In the genomic region with DNA sequence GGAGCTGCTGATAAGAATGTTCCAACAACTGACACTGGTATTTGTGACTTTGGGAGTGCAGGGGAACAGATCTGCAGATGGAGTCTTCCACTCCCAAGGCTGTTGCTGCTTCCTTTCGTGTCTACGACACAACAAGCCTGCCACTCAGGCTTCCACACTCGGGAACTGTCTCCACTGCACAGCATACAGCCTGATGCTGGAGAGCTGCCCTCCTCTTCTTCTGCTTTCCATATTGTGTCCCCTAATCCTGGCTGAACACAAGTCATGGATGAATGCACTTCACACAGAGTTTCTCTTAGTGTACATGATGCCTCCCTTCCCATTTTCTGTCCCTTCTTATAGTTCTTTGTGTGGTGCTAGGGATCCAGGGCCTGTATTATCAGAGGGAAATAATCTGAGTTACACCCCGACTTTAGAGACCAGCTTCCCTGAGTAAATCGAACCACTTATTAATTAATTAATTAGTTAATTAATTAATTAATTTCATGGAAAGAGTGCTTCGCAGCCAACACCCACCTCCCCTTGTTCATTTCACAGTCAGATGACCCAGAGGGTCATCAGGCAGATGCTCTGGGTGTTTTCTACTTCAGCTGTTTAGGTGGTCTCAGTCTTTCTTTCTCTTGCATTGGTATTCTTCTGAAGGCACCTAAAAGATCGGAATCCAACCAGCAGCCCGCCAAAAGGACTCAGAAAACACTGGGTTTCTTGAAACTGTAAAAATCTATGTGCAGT, we compare ENCODE assay signal across 15 mouse cellular contexts.
A peak's percentile ranks its signal among the peaks of the same experiment; 100 is the strongest.
DNase-seq lines count a peak whose midpoint lies in the region; ATAC-seq and TF ChIP-seq lines count a peak whose summit lies in the region.
"Had no signal": no experiment of that assay in that cellular context is flagged by ENCODE, and none has a peak within 500 bp of the region (broad histone marks: within the 10 kb centered on the region; RNA-seq: fewer than 3 reads in every experiment).

No protein-coding gene starts in this region.

- no peaks in the 10 kb centered on the region for H3K4me1 ChIP-seq in embryonic facial prominence, embryonic 15.5 days
- no peaks in the 10 kb centered on the region for H3K4me1 ChIP-seq in embryonic facial prominence, embryonic 10.5 days
- H3K4me1 ChIP-seq in hindbrain, postnatal 0 days (ENCODE audit: insufficient read depth, low read length): no peaks in the 10 kb centered on the region
- H3K4me1 ChIP-seq in hindbrain, embryonic 11.5 days (replicated peaks; ENCODE audit: control insufficient read depth, insufficient read depth, low read length): no peaks in the 10 kb centered on the region
- H3K4me1 ChIP-seq: liver, embryonic 15.5 days had no signal

- no peaks in the 10 kb centered on the region for H3K36me3 ChIP-seq in embryonic facial prominence, embryonic 15.5 days
- no peaks in the 10 kb centered on the region for H3K36me3 ChIP-seq in embryonic facial prominence, embryonic 10.5 days (replicated peaks)
- H3K36me3 ChIP-seq in hindbrain, postnatal 0 days (ENCODE audit: insufficient read depth, low read length): no peaks in the 10 kb centered on the region
- H3K36me3 ChIP-seq in hindbrain, embryonic 11.5 days (ENCODE audit: control insufficient read depth, insufficient read depth, low read length): no peaks in the 10 kb centered on the region
- H3K36me3 ChIP-seq: liver, embryonic 15.5 days; midbrain, embryonic 15.5 days had no signal

- ATAC-seq in embryonic facial prominence, embryonic 15.5 days (ENCODE audit: insufficient number of reproducible peaks, low FRiP score, low TSS enrichment, low read depth): no peak
- peak; percentile 66 for ATAC-seq in hindbrain, postnatal 0 days
- no peak for ATAC-seq in hindbrain, embryonic 11.5 days (ENCODE audit: low FRiP score)
- no peak for ATAC-seq in CD4-positive, CD25-positive, alpha-beta regulatory T cell, adult 4 months
- ATAC-seq: lung, postnatal 0 days had no signal

- no peak for DNase-seq in embryonic facial prominence, embryonic 10.5 days (ENCODE audit: low spot score)
- peak; percentile 9 for DNase-seq in hindbrain, postnatal 0 days (ENCODE audit: low spot score)
- no peak for DNase-seq in hindbrain, embryonic 11.5 days (ENCODE audit: low spot score)
- DNase-seq in cerebellum, adult 18-20 months: peak; percentile 48 to 53
- DNase-seq in cerebellum, postnatal 36 days: peak; percentile 20 to 51
- DNase-seq in gastrocnemius, adult 2 months: no peak
- DNase-seq: adrenal gland, adult 8-10 months; gastrocnemius, postnatal 14 days; thymus, postnatal 36 days had no signal

- no peak overlapping the region for H3K4me2 ChIP-seq in embryonic facial prominence, embryonic 15.5 days (replicated peaks)
- H3K4me2 ChIP-seq in hindbrain, postnatal 0 days (ENCODE audit: low read depth, low read length): peak overlapping the region; percentile 0; the same call in 1 of the 2 replicates
- H3K4me2 ChIP-seq in hindbrain, embryonic 11.5 days (replicated peaks; ENCODE audit: low read depth, low read length): no peak overlapping the region
- H3K4me2 ChIP-seq: liver, embryonic 15.5 days; midbrain, embryonic 15.5 days had no signal

- no peak overlapping the region for H3K4me3 ChIP-seq in embryonic facial prominence, embryonic 15.5 days (replicated peaks)
- H3K4me3 ChIP-seq in embryonic facial prominence, embryonic 10.5 days: no peak overlapping the region
- H3K4me3 ChIP-seq in hindbrain, postnatal 0 days (ENCODE audit: low read length): no peak overlapping the region
- H3K4me3 ChIP-seq in hindbrain, embryonic 11.5 days (ENCODE audit: low read depth, low read length): no peak overlapping the region
- no peak overlapping the region for H3K4me3 ChIP-seq in gastrocnemius, adult 2 months
- H3K4me3 ChIP-seq: liver, embryonic 15.5 days; midbrain, embryonic 15.5 days had no signal

- TF ChIP-seq CTCF in hindbrain, postnatal 0 days (IDR thresholded peaks at IDR 0.05; ENCODE audit: low read depth): no peak
- TF ChIP-seq CTCF in gastrocnemius, adult 2 months (IDR thresholded peaks at IDR 0.05): no peak

- peak overlapping the region; percentile 24; the same call in 1 of the 2 replicates for H3K27ac ChIP-seq in embryonic facial prominence, embryonic 15.5 days (replicated peaks)
- H3K27ac ChIP-seq in embryonic facial prominence, embryonic 10.5 days (replicated peaks): no peak overlapping the region
- no peak overlapping the region for H3K27ac ChIP-seq in hindbrain, postnatal 0 days
- H3K27ac ChIP-seq in hindbrain, embryonic 11.5 days (ENCODE audit: low read depth, low read length): no peak overlapping the region
- H3K27ac ChIP-seq in gastrocnemius, adult 2 months: no peak overlapping the region
- H3K27ac ChIP-seq: liver, embryonic 15.5 days; midbrain, embryonic 15.5 days had no signal

- H3K9ac ChIP-seq in embryonic facial prominence, embryonic 15.5 days: no peak overlapping the region
- H3K9ac ChIP-seq in hindbrain, postnatal 0 days (replicated peaks; ENCODE audit: low read length): no peak overlapping the region
- H3K9ac ChIP-seq in hindbrain, embryonic 11.5 days (ENCODE audit: low read depth, low read length): no peak overlapping the region
- H3K9ac ChIP-seq: liver, embryonic 15.5 days; midbrain, embryonic 15.5 days had no signal

- intact Hi-C loops in gastrocnemius, adult 2 months (cut with DNase I): no loop called here

- H3K27me3 ChIP-seq in embryonic facial prominence, embryonic 15.5 days: no peaks in the 10 kb centered on the region
- no peaks in the 10 kb centered on the region for H3K27me3 ChIP-seq in embryonic facial prominence, embryonic 10.5 days (replicated peaks; ENCODE audit: low read depth, poor library complexity, severe bottlenecking)
- H3K27me3 ChIP-seq in hindbrain, postnatal 0 days (ENCODE audit: insufficient read depth, low read length): no peaks in the 10 kb centered on the region
- H3K27me3 ChIP-seq in hindbrain, embryonic 11.5 days (ENCODE audit: control insufficient read depth, insufficient read depth, low read length): no peaks in the 10 kb centered on the region
- H3K27me3 ChIP-seq: CH12.LX; liver, embryonic 15.5 days; midbrain, embryonic 15.5 days had no signal

- H3K9me3 ChIP-seq in embryonic facial prominence, embryonic 15.5 days (replicated peaks): no peaks in the 10 kb centered on the region
- no peaks in the 10 kb centered on the region for H3K9me3 ChIP-seq in embryonic facial prominence, embryonic 10.5 days
- H3K9me3 ChIP-seq in hindbrain, postnatal 0 days (ENCODE audit: low read length): no peaks in the 10 kb centered on the region
- no peaks in the 10 kb centered on the region for H3K9me3 ChIP-seq in hindbrain, embryonic 11.5 days (ENCODE audit: control insufficient read depth, low read length)
- H3K9me3 ChIP-seq: liver, embryonic 15.5 days; midbrain, embryonic 15.5 days had no signal

- WGBS in embryonic facial prominence, embryonic 15.5 days: 80% methylated on average over 8 of the region's 8 CpGs
- WGBS in embryonic facial prominence, embryonic 10.5 days: 82% methylated on average over 8 of the region's 8 CpGs
- WGBS in hindbrain, postnatal 0 days: 49% methylated on average over 8 of the region's 8 CpGs
- WGBS in hindbrain, embryonic 11.5 days: 86% methylated on average over 8 of the region's 8 CpGs

Comparison
In these comparisons a context has a peak if more than half of its experiments do, and no peak if none do; other contexts are left out.
1. DNase-seq: peak in hindbrain, postnatal 0 days (single experiment), cerebellum, adult 18-20 months (2 of 2) and cerebellum, postnatal 36 days (2 of 2); none in embryonic facial prominence, embryonic 10.5 days (single experiment), hindbrain, embryonic 11.5 days (single experiment) and gastrocnemius, adult 2 months (single experiment).